Mouse (Mus musculus): ENCODE results near the gene Kctd17. TPM values are rescaled to one million over a fixed set of nuclear protein-coding genes. Genes with fewer than 3 reads are reported as not detected.

Gene Kctd17
- total RNA-seq, 2 experiments from 2014 or later: 8.4 to 13.9 TPM

GRCm38 (mm10) chr15:78480991-78481390, 52.6 kb downstream of the Kctd17 start:
- no peak for DNase-seq (ENCODE audit: low spot score)

GRCm38 (mm10) chr15:78481448-78482000, 53.2 kb downstream of the Kctd17 start:
- DNase-seq (ENCODE audit: low spot score): no peak

- no peak for DNase-seq (ENCODE audit: low spot score)
Measured at GRCm38 (mm10) chr15:78482518-78482917, 54.2 kb downstream of the Kctd17 start.

- no peak for DNase-seq (ENCODE audit: low spot score)
Measured at GRCm38 (mm10) chr15:78483311-78483710, 54.9 kb downstream of the Kctd17 start.

- DNase-seq (ENCODE audit: low spot score): no peak
Measured at GRCm38 (mm10) chr15:78486564-78486963, 58.2 kb downstream of the Kctd17 start.

GRCm38 (mm10) chr15:78487066-78487465, 58.7 kb downstream of the Kctd17 start:
- DNase-seq (ENCODE audit: low spot score): no peak

Other genes with a start within 250 kb of the Kctd17 start
- over 10,000 TPM; 13,440 to 14,162 TPM for gene Pvalb, start 222.2 kb upstream of the Kctd17 start, total RNA-seq (2021)
- gene Ncf4, start 183.8 kb upstream of the Kctd17 start, total RNA-seq (2021): under 1 TPM; 0.50 to 1.00 TPM
- 1 to 10 TPM in 1 of 2 experiments, under 1 TPM in 1; 0.82 to 1.2 TPM for gene Csf2rb2, start 122.8 kb upstream of the Kctd17 start, total RNA-seq (2021)
- gene Csf2rb, start 102.8 kb upstream of the Kctd17 start, total RNA-seq (2021): 1 to 10 TPM; 1.6 to 1.7 TPM
- not detected for gene Tex33, start 32.7 kb upstream of the Kctd17 start, total RNA-seq (2021)
- 10 to 100 TPM; 21.7 to 24.2 TPM for gene Tst, start 22.7 kb upstream of the Kctd17 start, total RNA-seq (2021)
- gene Mpst, start 22.1 kb upstream of the Kctd17 start, total RNA-seq (2021): 10 to 100 TPM; 56.5 to 65.3 TPM
- gene Tmprss6, start 40.1 kb downstream of the Kctd17 start, total RNA-seq (2021): under 1 TPM in 1 of 2 experiments, not detected in 1; 0.17 TPM
- gene Il2rb, start 66.7 kb downstream of the Kctd17 start, total RNA-seq (2021): not detected
- 1 to 10 TPM; 1.0 to 2.4 TPM for gene C1qtnf6, start 102.9 kb downstream of the Kctd17 start, total RNA-seq (2021)
- not detected for gene Sstr3, start 116.1 kb downstream of the Kctd17 start, total RNA-seq (2021)
- 1 to 10 TPM in 1 of 2 experiments, under 1 TPM in 1; 0.96 to 1.8 TPM for gene Rac2, start 144.2 kb downstream of the Kctd17 start, total RNA-seq (2021)
- 1 to 10 TPM in 1 of 2 experiments, under 1 TPM in 1; 0.82 to 2.3 TPM for gene Cyth4, start 168.5 kb downstream of the Kctd17 start, total RNA-seq (2021)

All from gastrocnemius, adult 18-20 months (tissue).